Mouse (Mus musculus) liver, postnatal 0 days (tissue): ENCODE measurements around the gene Gm11985. TPM values are rescaled to one million over a fixed set of nuclear protein-coding genes. Genes with fewer than 3 reads are reported as not detected.

Experiments used
- ATAC-seq: fragments of 200-750 bp; cut with Nextera tagmentation; 2 replicates; pipeline ENCODE4 v1.8.0; 2017; ENCODE audit warnings: mild to moderate bottlenecking, moderate library complexity
- DNase-seq: peaks from one replicate; pipeline ENCODE4 v3.0.0-alpha.2; 2016
- H3K27ac ChIP-seq: fragments of 300-500 bp; sonication (generic); 2 replicates; pipeline ENCODE4 v1.5.1; 2014; ENCODE audit warnings: antibody characterized with exemption, moderate library complexity, mild to moderate bottlenecking, low read depth
- H3K27me3 ChIP-seq: fragments of 300-500 bp; sonication (generic); 2 replicates; pipeline ENCODE4 v1.6.1; 2014; ENCODE audit warnings: low read length, control low read depth, mixed read lengths; ENCODE audit not compliant: insufficient read depth
- H3K36me3 ChIP-seq: fragments of 300-500 bp; sonication (generic); replicated peaks from 2 replicates; pipeline ENCODE4 v1.6.1; 2014; ENCODE audit warnings: mild to moderate bottlenecking, control low read depth, low read length, moderate library complexity, mixed read lengths; ENCODE audit not compliant: insufficient read depth
- H3K4me1 ChIP-seq: fragments of 300-500 bp; sonication (generic); 2 replicates; pipeline ENCODE4 v1.6.1; 2014; ENCODE audit warnings: antibody characterized with exemption, mild to moderate bottlenecking, control low read depth; ENCODE audit not compliant: insufficient read depth
- H3K4me2 ChIP-seq: fragments of 300-500 bp; sonication (generic); 2 replicates; pipeline ENCODE4 v1.6.1; 2014; ENCODE audit warnings: low read depth, mild to moderate bottlenecking, low read length, moderate library complexity, mixed read lengths
- H3K4me3 ChIP-seq: fragments of 300-500 bp; sonication (generic); 2 replicates; pipeline ENCODE4 v1.5.1; 2014; ENCODE audit warnings: low read depth, low read length
- H3K9ac ChIP-seq: fragments of 300-500 bp; sonication (generic); replicated peaks from 2 replicates; pipeline ENCODE4 v1.6.1; 2014; ENCODE audit warnings: mild to moderate bottlenecking, moderate library complexity
- H3K9me3 ChIP-seq: fragments of 300-500 bp; sonication (generic); 2 replicates; pipeline ENCODE4 v1.6.1; 2016; ENCODE audit warnings: mild to moderate bottlenecking, control low read depth, low read length, mixed read lengths
- CTCF ChIP-seq: sonication (generic); IDR thresholded peaks from 2 replicates; pipeline ENCODE4 v1.5.1; 2016; ENCODE audit warnings: antibody characterized with exemption, low read depth
- EP300 ChIP-seq: IDR thresholded peaks from 2 replicates; pipeline ENCODE4 v1.6.1; 2016; ENCODE audit warnings: antibody characterized with exemption, low read depth, mild to moderate bottlenecking
- WGBS: fragments of 180-500 bp; shearing (Covaris S2); extraction: QIAGEN DNeasy Blood & Tissue Kit; methylation state at CpG from one replicate; pipeline ENCODE4 v1.1.7; 2014; ENCODE audit not compliant: insufficient replicate concordance; 5-methylcytosine and 5-hydroxymethylcytosine counted together
- polyA plus RNA-seq: library from polyadenylated mRNA; unstranded; fragments of >200 nt; fragmentation: Nextera tagmentation; extraction: Ambion mirVana; gene quantifications from 2 replicates; pipeline ENCODE4 v1.2.1, GENCODE M21; 2015

Gm11985 gene
- polyA plus RNA-seq, 1 experiment from 2014 or later, result 0.11 TPM

DNA sequence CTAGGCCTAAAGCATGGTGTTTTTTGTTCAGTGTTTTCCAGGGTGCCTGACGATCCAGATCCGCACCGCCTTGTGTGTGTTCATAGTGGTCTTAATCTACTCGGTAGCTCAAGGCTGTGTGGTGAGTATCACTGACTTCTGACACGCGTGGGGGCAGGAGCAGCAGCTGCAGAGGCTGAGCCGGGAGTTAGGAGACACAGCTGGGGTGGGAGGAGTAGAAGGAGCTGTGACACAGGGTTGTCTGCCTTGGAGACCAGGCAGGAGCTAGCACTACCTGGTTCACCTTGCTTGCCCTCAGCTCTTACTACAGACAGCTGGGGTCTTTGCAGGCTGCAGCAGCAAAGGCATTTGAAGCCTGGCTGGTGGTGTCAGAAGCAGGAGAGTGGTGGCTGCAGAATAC lies 38.9 kb downstream of the Gm11985 start:
- ATAC-seq, result no peak
- Histone ChIP-seq H3K4me1 (peaks cover 10% of the 10 kb centered on the region), H3K4me3 (no peak overlapping the region), H3K4me2 (no peak overlapping the region), H3K36me3 (peaks cover 4% of the 10 kb centered on the region), H3K9me3 (no peaks in the 10 kb centered on the region), H3K27me3 (no peaks in the 10 kb centered on the region), H3K27ac (peak overlapping the region; percentile 79; the same call in 1 of the 2 replicates), H3K9ac (no peak overlapping the region; the same call in 1 of the 2 replicates)
- TF ChIP-seq EP300 (no peak), CTCF (no peak)
- DNase-seq, result no peak
- WGBS, result 74% methylated on average over 7 of the region's 7 CpGs

DNA sequence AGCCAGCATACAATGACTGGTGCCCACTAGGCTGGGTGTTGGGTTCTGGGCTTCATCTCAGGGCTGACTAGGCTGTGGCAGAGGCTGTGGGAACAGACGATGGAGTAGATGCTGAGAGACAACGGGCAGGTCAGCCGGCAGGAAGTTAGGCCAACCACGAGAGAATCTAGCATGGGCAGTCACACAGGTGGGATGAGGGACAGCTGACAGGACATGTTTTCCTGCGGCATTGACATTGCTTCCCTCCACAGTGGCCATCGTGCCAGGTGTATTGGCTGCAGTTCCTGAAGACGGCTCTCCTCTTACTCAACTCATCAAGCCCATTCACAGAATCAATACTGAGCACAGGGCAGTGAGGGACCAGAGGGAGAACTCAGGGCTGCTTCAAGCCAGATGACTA lies 40.4 kb downstream of the Gm11985 start:
- no peaks in the 10 kb centered on the region for H3K27me3 ChIP-seq
- H3K4me1 ChIP-seq, result peaks cover 8% of the 10 kb centered on the region
- peak overlapping the region; percentile 79 for H3K27ac ChIP-seq
- DNase-seq, result no peak
- WGBS, result 68% methylated on average over 7 of the region's 7 CpGs
- H3K9me3 ChIP-seq, result no peaks in the 10 kb centered on the region
- H3K9ac ChIP-seq, result peak overlapping the region; percentile 26; the same call in 1 of the 2 replicates
- peaks cover 4% of the 10 kb centered on the region for H3K36me3 ChIP-seq
- H3K4me3 ChIP-seq, result no peak overlapping the region
- peak; percentile 18; the same call in 1 of the 2 replicates for ATAC-seq
- H3K4me2 ChIP-seq, result no peak overlapping the region
- no peak for TF ChIP-seq CTCF
- TF ChIP-seq EP300, result no peak

DNA sequence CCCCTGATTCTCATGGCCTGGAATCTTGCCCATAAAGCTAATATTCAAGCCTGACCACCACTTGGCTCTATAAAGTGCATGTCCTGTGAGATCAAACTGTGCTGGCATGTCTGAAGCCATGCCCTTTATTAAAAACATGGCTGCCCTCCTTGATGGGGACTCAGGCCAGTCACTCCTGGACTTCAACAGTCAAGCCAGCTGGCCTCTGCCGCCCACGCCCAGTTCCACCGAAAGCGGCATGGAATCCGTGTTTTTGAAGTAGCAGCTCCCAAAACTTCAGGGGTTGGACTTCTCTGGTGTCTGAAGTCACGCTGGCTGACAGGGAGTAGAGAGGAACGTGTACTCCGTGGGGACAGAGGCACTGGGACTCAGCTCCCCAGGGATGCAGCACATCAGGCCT lies 40.8 kb downstream of the Gm11985 start:
- DNase-seq (no peak), ATAC-seq (no peak)
- TF ChIP-seq CTCF (no peak), EP300 (no peak)
- peaks cover 4% of the 10 kb centered on the region for H3K36me3 ChIP-seq
- H3K9ac ChIP-seq, result no peak overlapping the region
- H3K27me3 ChIP-seq, result no peaks in the 10 kb centered on the region
- 80% methylated on average over 8 of the region's 8 CpGs for WGBS
- H3K4me3 ChIP-seq, result no peak overlapping the region
- H3K9me3 ChIP-seq, result no peaks in the 10 kb centered on the region
- H3K27ac ChIP-seq, result peak overlapping the region; percentile 79
- no peak overlapping the region for H3K4me2 ChIP-seq
- H3K4me1 ChIP-seq, result peaks cover 8% of the 10 kb centered on the region

DNA sequence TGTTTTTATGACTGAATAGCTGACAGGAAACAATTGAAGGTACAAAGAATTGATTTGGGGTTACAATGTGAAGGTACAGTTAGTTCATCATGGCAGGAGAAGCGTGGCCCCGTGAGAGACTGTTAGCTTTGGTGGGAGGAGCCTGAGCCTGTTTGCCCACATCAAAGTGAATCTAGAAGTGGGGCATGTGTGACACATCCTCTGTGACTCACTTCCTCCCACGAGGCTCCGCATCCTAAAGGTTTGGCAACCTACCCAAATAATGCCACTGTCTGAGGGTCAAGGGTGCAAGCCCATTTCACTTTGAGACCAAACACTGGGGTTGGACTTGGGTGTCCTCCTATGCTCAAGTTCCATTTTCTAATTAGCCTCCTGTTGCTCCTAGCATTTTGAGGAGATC lies 43.1 kb downstream of the Gm11985 start:
- H3K27ac ChIP-seq, result peak overlapping the region; percentile 82
- no peak for TF ChIP-seq CTCF
- peak; percentile 79 for TF ChIP-seq EP300
- ATAC-seq (peak; percentile 91), DNase-seq (peak; percentile 65)
- no peaks in the 10 kb centered on the region for H3K27me3 ChIP-seq
- no peaks in the 10 kb centered on the region for H3K36me3 ChIP-seq
- H3K4me1 ChIP-seq, result peaks cover 8% of the 10 kb centered on the region
- WGBS, result 25% methylated on average over 4 of the region's 4 CpGs
- H3K4me2 ChIP-seq, result no peak overlapping the region
- no peak overlapping the region for H3K9ac ChIP-seq
- no peak overlapping the region for H3K4me3 ChIP-seq
- H3K9me3 ChIP-seq, result no peaks in the 10 kb centered on the region

DNA sequence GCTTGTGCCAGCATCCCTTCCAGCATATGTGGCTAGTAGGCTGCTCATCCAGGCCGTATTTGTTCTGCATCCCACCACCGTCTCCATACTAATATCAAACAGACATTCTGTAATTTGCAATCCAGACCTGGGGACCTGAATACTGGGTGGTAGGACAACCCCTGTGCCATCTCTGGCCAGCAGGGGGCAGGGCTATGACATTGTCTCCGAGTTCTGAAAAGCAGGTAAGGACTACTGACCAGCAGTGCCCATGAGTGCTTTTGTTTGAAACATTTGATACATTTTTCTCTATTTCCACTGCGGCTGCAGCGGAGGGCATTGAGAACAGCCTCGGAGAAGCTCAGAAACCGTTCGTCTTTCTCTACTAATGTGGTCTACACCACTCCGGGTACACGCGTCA lies 44.0 kb downstream of the Gm11985 start:
- DNase-seq (peak; percentile 57), ATAC-seq (no peak)
- H3K4me3 ChIP-seq, result no peak overlapping the region
- H3K4me1 ChIP-seq, result peaks cover 8% of the 10 kb centered on the region
- H3K27me3 ChIP-seq, result no peaks in the 10 kb centered on the region
- H3K9ac ChIP-seq, result no peak overlapping the region
- TF ChIP-seq CTCF, result peak; percentile 64
- no peak for TF ChIP-seq EP300
- no peaks in the 10 kb centered on the region for H3K9me3 ChIP-seq
- H3K4me2 ChIP-seq, result no peak overlapping the region
- no peaks in the 10 kb centered on the region for H3K36me3 ChIP-seq
- 76% methylated on average over 11 of the region's 11 CpGs for WGBS
- peak overlapping the region; percentile 82 for H3K27ac ChIP-seq

DNA sequence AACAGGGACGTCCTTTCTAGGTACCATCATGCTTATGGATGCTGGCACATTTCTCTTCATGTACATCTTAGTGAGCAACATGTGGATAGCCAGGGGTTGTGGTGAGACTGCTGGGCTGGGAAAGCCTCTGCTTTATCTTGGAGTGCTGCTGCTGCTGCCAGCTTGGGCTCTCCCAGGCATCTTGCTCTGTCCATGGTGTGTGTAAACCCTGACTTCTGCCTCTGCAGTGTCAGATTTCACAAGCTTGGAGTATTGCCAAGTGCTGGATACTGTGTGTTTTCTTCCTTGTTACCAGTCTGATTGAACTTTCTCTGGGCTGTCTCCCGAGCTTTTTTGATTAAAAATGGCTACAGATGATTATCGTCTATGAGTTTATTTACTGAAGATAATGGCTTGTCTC lies 45.6 kb downstream of the Gm11985 start:
- WGBS, result 52% methylated on average over 3 of the region's 3 CpGs
- peak; percentile 49 for DNase-seq

More for the DNA sequence above, 45.6 kb downstream of the Gm11985 start:
- no peaks in the 10 kb centered on the region for H3K9me3 ChIP-seq
- TF ChIP-seq CTCF, result no peak
- no peak for TF ChIP-seq EP300
- no peaks in the 10 kb centered on the region for H3K27me3 ChIP-seq
- no peak overlapping the region for H3K4me3 ChIP-seq
- H3K27ac ChIP-seq, result 0 out of 2 replicates have a peak overlapping the region, but pooled peaks have one; percentile 29
- H3K36me3 ChIP-seq, result no peaks in the 10 kb centered on the region
- H3K9ac ChIP-seq, result no peak overlapping the region
- H3K4me2 ChIP-seq, result no peak overlapping the region
- H3K4me1 ChIP-seq, result peaks cover 7% of the 10 kb centered on the region
- ATAC-seq, result peak; percentile 27; the same call in 1 of the 2 replicates
